Mouse (Mus musculus) Patski (cell line): ENCODE measurements around the gene Gm436. TPM values are rescaled to one million over a fixed set of nuclear protein-coding genes. Genes with fewer than 3 reads are reported as not detected.

Experiments
- ATAC-seq: fragments of 100-300 bp; one replicate; pipeline ENCODE4 v1.8.0; 2021
- CTCF ChIA-PET: fragments of 350-600 bp; sonication (Branson Sonifier 250); formaldehyde crosslinking; loops from one replicate; lab custom pipeline; 2022; ENCODE audit warnings: inconsistent platforms; lab: Charles Lee
- POLR2A ChIA-PET: fragments of 350-600 bp; sonication (Branson Sonifier 250); formaldehyde crosslinking; loops from one replicate; lab custom pipeline; 2022; ENCODE audit warnings: antibody characterized with exemption, inconsistent platforms; lab: Charles Lee
- DNase-seq: peaks from one replicate; pipeline ENCODE4 v3.0.0-alpha.2; 2011; ENCODE audit warnings: low read depth, low spot score
- H3K27me3 ChIP-seq: fragments of 371-371 bp; one replicate; pipeline ENCODE4 v1.5.1; 2021
- CTCF ChIP-seq: fragments of 100-300 bp; IDR thresholded peaks from one replicate; pipeline ENCODE4 v1.5.1; 2021
- in situ Hi-C: fragments of 300-500 bp; cut with MboI; formaldehyde crosslinking; loops from 3 replicates; pipeline ENCODE4 v1.11.1; 2018; ENCODE audit warnings: low pct_unique_long_range_greater_than_20kb, mixed read lengths
- polyA plus RNA-seq: library from polyadenylated mRNA; unstranded; gene quantifications from one replicate; pipeline ENCODE4 v1.2.3, GENCODE M21; 2021

Gene Gm436
- not detected for polyA plus RNA-seq

- POLR2A ChIA-PET, result no interaction called here
- in situ Hi-C loops, result no loop called here
- no peak for TF ChIP-seq CTCF
- no peaks in the 10 kb centered on the region for H3K27me3 ChIP-seq
- ATAC-seq, result no peak
- CTCF ChIA-PET, result no interaction called here
- no peak for DNase-seq
Observed at GRCm38 (mm10) chr4:144686268-144686667, at the start of gene Gm436. TSS of gene Gm436 (minus strand) at chr4:144686368.

DNA sequence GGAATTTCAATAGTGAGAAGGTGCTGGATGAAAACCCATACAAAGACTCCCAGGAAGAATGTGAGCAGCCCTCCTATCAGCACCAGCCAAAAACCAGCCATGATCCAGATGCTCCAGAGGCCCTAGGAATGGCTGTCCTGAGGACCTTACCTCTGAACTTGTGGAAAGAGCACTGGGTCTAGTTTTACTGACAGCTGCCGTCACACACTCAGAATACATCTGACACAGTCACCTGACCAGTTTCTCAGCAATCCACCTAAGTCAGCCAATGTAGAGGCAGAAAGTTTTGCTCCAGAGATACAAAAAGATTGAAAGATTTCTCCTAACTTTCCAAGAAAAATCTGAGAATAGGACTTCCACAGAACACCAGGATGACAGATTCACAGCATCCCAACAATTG is 35.1 kb upstream of the Gm436 start, which contains the start of gene Gm13178:
Gene Gm13178 (minus strand): TSS at position 101 of the 400 bp plus-strand sequence.
- ChIA-PET POLR2A (no interaction called here), CTCF (no interaction called here)
- in situ Hi-C loops, result no loop called here
- ATAC-seq, result no peak
- TF ChIP-seq CTCF, result no peak
- no peak for DNase-seq
- H3K27me3 ChIP-seq, result no peaks in the 10 kb centered on the region

DNA sequence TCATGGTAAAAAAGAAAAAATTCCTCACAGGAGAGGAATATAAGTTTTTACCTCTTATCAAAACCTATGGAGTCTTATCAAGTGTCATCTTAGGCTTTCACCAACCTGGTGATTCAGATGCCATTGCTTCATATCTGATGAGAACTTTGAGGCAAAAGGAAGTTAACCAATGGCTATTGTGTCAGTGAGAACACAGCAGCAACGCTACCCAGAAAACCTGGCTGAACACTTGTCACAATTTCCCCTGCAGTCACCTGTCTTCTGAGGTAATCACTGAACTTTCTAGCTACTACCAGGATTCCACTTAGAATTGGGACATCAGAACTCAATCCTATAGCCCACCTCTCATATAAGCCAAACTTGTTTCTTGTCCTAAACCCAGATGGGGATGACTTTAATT is 33.5 kb upstream of the Gm436 start:
- H3K27me3 ChIP-seq, result no peaks in the 10 kb centered on the region
- ChIA-PET CTCF (interaction anchor here (0.9 kb wide), 1 partner anchor 13 kb away, joined by 3 read pairs; no protein-coding TSS in a partner anchor), POLR2A (no interaction called here)
- ATAC-seq, result no peak
- DNase-seq, result no peak
- in situ Hi-C loops, result no loop called here
- no peak for TF ChIP-seq CTCF

GRCm38 (mm10) chr4:144718288-144718687 is 32.1 kb upstream of the Gm436 start:
- ATAC-seq, result no peak
- in situ Hi-C loops, result no loop called here
- ChIA-PET POLR2A (no interaction called here), CTCF (interaction anchor here (0.9 kb wide), 1 partner anchor 17 kb away, joined by 3 read pairs; no protein-coding TSS in a partner anchor)
- no peaks in the 10 kb centered on the region for H3K27me3 ChIP-seq
- DNase-seq, result no peak
- TF ChIP-seq CTCF, result no peak

- no peak for TF ChIP-seq CTCF
- POLR2A ChIA-PET, result no interaction called here
- no peaks in the 10 kb centered on the region for H3K27me3 ChIP-seq
- no peak for ATAC-seq
- DNase-seq, result no peak
- CTCF ChIA-PET, result interaction anchor here (1.3 kb wide), 1 partner anchor 64 kb away, joined by 4 read pairs; no protein-coding TSS in a partner anchor
- in situ Hi-C loops, result no loop called here
Observed at GRCm38 (mm10) chr4:144638263-144638662, 47.9 kb downstream of the Gm436 start.

Other genes with a start within 250 kb of the Gm436 start
- not detected for gene 1700012P22Rik, start 247.6 kb downstream of the Gm436 start, polyA plus RNA-seq
- not detected for gene Gm9944, start 233.1 kb downstream of the Gm436 start, polyA plus RNA-seq
- gene Aadacl3, start 222.6 kb downstream of the Gm436 start, polyA plus RNA-seq, result not detected
- not detected for gene 9430007A20Rik, start 166.5 kb downstream of the Gm436 start, polyA plus RNA-seq
- not detected for gene Gm13124, start 121.2 kb downstream of the Gm436 start, polyA plus RNA-seq
- not detected for gene Aadacl4, start 72.7 kb downstream of the Gm436 start, polyA plus RNA-seq
- gene Gm13178, start 35.0 kb upstream of the Gm436 start, polyA plus RNA-seq, result 0.22 TPM
- gene Gm438, start 100.2 kb upstream of the Gm436 start, polyA plus RNA-seq, result not detected
- gene Dhrs3, start 206.5 kb upstream of the Gm436 start, polyA plus RNA-seq, result 281 TPM